Mouse (Mus musculus): ENCODE measurements at regions not wholly inside any gene's neighbourhood (a gene's known extent, or its start where the extent isn't known, plus 50 kb on each side); places are given as distances from the start of the nearest gene placed in this dataset.

DNA sequence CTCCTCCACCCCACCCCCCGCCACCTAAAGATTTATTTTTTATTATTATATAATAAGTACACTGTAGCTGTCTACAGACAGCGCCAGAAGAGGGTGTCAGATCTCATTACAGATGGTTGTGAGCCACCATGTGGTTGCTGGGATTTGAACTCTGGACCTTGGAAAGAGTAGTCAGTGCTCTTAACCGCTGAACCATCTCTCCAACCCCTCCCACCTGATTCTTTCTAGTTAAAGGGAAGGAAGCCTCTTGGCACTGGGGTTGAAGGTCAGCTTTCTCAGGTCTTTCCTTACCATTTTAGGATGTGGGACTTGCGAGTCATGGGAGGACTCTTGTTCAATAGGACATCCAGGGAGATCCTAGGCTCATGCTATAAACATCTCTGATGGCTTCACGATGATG lies 54.7 kb downstream of the Hes1 start:
- ATAC-seq, result no peak

DNA sequence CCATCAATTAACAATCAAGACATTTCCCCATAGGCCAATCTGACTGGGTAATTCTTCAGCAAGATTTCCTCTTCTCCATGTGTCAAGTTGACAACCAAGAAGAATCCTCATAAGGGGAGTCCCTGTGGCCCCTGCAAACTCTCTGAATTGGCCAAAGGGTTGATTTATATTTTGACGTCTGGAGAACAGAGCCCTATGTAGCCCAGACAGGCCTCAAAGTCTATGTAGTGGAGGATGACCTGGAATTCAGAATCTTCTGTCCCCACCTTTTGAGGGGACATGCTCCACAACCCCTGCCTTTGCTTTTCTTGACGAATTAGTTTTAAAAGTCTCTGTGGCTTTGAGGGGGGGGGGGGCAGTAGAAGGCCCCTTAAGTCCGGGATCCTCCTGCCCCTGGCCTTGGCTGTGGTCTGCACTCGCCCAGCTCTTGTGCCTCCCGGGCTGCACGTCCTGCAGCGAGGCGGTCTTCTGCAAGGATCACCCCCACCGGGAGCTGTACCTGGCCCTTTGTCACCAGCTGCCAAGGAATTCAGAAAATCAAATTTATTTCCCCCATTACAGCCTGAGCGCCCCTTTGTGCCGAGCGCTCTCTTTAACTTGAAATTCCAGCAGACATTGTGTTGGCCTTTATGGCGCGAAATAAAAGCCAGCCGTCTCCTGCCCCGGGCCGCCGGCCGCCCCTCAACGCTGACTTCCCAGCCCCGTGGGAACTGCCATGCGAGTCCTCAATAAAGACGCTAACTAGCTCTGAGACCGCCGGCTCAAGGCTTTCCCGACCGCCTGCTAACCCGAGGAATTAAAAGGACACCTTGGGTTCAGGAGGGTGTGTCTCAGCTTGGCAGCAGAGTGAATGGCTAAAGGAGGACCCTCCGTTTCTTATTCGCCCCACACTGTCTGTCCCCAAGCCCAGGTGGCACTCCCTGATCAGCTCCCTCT lies 56.4 kb downstream of the Hes1 start:
- ATAC-seq, result no peak

DNA sequence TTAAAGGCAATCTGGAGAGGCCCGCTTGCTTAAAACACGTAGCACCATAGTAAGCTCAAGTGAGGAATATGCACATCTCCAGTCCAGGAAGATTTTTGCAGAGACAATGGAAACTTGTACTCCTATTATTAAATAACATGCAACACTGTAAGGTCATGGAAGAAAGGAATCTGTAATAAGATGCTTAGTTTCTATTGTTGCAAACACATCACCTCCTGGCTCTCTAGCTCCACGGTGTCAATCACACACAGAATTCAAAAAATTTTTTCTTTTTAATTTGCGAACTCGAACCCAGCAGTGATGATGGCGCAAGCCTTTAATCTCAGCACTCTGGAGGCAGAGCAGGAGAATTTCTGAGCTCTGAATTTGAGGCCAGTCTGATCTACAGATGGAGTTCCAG lies 57.4 kb downstream of the Hes1 start:
- ATAC-seq, result no peak

DNA sequence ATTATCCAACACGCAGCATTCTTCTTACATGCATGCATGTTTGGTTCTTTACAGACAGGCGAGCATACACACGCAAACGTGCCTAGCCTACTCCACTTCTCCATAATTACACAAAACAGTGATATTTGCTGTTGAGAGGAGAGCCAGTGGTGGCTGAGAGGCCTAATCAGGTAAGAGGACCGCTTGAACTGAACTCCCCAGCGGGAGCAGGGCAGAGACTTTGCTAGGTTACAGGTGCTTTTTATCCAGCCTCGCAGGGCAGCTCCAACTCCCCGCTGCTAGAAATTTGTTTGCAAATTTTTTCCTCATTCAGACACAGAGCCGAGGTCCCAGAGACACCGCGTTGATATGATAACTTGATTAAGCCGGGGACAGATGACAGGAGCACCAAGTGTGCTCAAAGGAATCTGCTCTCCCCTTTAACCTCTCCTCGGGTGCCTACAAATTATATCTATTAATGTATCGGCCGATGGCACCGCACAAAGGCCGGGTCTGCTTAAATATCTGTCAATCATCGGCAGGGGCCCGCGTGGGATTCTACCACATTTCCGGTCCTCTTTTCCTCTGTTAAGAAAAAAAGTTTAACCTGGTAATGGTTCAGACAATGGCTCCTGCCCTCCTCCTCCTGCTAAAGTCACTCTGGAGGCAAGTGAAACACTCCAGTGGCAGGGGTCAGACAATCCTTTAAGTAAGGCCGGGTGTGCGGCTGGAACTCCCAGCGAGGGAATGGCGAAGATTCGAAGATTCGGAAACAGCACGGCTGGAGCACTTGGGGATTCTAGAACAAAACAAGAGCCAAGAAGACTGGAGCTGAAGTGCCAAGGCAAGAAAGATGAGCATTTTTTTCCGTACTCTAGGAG lies 58.3 kb downstream of the Hes1 start:
- ATAC-seq, result no peak

DNA sequence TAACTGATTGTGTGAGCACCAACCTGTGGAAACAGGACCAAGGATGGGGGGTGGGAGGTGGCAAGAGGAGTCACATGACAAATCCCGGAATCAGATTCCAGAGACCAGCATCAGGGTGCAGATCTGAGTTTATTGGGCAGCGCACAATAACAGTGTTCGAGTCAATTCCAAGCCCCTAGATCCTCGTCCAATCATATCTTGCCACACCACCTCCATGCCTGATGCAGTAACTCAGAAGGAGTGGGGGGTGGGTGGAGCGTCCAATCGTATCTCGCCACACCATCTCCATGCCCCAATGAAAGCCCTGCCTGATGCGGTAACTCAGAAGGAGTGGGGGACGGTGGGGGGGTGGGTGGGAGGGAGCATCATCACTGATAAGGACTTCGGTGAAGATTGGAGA lies 62.8 kb downstream of the Hes1 start:
- no peak for ATAC-seq

DNA sequence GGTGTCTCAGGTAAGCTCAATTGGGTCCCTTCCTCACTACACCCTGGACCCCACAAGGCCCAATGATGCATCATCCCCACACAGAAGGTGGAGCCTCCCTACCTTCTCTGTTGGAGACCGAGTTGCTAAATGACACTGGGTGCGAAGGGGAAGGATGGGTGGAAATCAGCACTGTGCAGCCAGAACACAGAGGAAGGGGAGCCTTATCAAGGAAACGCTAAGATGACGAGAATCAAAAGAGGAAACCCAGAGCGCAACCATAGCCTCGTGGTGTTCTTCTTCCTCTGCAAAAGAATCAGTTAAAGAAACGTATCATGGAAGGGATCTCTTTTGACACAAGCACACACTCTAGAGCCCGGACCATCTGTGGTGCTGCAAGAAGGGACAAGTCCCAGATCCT lies 64.6 kb downstream of the Hes1 start:
- no peak for ATAC-seq

DNA sequence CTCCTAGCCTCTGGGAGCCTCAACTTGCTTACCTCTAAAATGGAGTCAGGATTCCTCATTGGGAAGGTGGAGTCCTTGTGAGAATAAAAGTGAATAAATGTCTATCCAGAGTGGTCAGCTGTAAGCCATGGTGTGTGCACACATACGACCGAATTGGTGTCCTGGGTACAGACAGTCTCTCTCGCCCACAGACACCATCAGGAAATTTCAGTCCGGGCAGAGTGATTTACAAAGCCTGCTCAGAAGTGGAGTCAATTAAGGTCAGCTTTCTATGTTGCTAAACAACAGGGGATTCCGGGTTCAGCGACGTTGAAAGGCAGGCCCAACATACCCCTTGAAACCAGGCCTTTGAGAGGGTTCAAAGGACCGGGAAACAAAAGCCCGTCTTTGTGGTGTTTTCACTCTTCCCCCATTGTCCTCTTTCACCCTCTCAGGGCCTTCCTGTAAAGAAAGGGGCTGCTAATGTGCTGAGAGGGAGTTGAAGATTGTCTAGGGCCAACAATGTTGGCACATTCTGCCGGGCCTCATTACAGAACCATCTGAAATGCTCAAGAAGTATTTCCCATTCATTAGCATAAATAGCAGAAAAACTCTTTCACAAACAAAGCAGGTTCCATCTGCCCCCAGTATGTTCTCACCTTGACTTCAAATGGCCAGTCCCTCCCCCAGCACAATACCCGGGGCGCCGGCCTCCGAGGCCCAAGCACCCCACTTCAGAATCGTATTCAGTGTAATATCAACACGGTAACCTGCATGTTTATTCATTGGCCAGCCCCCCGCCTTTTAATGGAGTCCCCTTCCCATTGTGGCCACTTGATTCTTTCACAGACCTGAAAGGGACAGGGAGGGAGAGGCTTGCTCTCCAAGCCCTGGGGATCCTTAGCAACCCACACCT lies 65.3 kb downstream of the Hes1 start:
- no peak for ATAC-seq

DNA sequence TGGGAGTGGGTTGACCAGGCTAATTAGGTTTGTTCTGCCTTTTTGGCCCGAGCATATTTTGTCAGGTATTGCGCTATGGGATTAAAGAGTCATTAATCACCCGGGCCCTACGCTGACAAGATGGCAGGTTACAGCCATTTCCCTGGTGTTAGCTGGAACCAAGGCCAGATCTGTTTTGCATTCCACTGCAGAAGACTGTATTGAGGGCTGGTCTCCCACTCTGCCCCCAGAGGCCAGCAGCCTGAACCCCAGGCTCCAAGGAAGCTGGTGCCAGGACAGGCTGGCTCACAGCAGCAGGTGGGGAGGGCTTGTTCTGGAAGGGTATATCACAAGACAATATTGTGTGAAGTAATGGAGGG lies 65.9 kb downstream of the Hes1 start:
- no peak for ATAC-seq

DNA sequence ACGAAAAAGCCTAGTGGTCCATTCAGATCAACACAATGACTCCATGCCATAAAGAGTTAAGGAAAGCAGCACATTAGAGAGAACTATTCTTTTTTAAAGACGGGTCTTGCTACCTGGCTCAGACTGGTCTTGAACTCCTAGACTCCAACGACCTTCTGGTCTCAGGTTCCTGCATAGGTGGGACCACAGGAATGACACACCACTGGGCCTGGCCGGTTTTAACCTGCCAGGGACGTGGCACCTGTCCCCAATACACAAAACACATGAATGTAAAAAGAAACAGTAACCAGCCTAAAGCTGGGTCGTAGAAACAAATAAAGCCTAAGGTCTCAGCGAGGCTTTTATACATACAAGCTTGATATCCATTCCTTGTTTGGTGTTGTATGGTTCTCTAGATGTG lies 67.9 kb downstream of the Hes1 start:
- ATAC-seq, result no peak

DNA sequence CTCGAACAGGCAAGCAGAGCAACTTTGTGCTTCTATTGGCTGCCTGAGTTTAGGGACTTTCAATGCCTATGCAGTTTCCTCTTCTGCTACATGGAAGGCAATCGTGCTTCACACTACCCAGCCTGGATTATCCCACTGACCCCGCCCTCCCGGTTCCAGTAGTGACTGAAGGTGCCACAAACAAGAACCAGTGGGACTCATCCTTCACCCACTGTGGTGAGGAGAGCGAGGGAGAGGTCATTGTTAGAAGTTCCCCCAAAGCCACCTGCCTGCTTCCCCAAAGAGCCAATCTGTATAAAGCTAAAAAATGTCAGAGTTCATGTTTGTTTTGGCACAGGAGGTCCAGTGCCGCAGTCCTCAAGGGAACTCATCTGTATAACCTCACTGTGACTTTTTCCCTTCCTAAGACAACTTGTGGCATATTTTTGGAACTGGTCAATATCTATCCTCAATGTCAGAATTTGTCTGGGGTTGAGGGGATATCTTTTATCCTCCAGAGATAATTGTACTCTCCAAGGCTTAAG lies 70.5 kb downstream of the Hes1 start:
- ATAC-seq, result no peak

DNA sequence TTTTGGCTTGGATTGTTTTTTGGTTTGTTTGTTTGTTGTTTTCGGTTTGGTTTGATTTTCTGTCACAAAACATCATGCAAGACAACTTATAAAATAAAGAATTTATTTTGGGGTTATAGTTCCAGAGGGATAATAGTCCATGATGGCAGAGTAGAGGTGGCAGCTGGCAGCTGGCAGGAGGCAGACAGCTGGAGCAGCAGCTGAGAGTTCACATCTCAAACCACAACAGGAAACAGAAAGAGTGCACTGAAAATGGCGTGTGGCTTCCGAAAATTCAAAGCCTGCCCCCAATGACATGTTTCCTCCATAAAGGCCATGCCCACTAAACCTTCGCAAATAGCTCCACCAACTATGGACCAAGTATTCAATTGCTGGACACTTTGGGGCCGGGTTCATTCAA lies 72.7 kb downstream of the Hes1 start:
- ATAC-seq, result no peak

DNA sequence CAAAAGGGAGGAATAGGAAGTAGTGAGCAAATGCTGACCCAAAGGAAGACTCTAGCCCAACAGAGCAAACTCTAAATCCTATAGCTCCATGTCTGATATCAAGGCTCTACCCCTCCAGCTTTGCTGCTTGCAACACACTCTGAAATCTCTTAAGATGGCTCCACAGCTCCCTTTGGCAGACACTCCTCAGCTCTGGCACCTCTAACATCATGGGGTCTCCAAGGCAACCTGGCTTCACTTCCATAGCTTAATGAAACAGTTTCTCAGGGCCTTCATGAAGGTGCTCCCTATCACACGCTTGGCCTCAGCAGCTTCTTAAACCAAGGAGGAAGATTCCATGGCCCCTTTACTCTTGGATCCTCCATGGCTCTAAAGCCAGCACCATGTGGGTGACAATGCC lies 73.6 kb downstream of the Hes1 start:
- ATAC-seq, result no peak

DNA sequence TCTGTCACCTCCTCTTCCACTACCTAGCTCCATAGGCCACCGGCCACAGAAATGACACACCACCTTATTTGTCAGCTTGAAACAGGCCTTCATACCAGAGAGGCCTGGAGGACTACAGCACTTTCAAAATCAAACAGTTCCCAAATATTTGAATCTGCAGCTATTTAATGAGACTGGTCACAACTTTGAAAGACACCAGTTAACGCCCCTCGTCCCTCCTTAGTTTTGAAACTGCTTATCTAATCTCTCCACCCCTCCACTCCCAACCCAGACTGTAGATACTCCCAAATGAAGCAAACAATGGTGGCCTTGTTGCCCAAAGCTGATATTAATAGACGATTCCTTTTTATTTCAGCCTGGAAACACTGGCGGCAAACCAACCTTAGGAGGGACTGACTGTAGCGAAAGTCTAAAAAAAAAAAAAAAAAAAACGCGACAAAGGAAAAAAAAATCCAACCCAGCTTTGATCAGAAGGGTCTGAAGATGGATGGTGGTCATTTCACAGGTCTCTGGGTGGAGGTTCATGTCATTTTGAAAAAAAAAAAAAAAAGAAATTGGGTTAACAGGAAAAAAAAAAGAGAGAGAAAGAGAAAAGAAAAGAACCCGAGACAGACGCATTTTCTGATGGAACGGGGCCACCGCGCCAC lies 80.8 kb downstream of the Hes1 start:
- ATAC-seq, result no peak

DNA sequence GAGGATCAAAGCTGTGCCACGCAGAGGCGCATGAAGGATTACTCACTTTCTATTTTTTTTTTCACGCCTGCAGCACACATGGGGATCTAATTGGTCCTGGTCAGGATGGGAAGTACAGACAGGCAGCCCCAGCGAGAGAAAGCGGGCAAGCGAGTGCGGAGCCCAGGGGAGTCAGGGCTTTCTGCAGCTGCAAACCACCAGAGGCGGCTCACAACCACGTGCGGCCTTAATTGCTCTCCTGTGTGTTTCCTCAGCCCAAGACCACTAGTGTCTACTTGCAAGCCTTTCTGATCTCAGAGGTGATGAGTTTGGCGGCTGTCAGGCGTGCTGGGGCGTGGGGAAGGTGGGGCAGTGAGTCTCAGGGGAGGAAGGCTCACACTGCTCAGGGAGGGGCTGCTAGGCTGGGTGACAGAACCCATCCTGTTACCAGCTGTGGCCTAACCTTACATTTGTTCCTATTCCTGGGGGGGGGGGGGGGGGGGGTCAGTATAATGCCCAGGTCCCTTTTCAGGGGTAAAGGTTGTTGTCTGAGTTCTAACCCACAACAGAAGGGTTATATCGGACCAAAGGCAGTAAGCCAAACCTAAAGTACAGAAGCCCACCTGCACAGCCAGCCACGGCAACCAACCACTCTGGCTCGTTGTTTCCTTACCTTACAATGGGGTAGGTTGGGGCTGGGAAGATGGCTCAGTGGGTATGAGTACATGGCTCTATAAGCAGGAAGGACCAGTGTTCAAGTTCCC lies 81.5 kb downstream of the Hes1 start:
- no peak for ATAC-seq

DNA sequence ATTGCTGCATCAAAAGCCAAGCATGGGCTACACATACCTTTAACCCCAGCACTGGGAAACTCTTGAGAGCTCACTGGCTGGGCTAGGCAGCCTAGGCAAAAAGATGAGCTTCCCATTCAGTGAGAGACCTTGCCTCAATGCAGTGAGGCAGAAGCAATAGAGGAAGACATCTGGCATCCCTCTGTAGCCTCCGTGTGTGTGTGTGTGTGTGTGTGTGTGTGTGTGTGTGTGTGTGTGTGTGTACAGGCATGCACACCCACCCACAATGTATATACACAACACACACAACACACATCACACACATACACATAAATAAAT lies 82.0 kb downstream of the Hes1 start:
- ATAC-seq, result no peak

DNA sequence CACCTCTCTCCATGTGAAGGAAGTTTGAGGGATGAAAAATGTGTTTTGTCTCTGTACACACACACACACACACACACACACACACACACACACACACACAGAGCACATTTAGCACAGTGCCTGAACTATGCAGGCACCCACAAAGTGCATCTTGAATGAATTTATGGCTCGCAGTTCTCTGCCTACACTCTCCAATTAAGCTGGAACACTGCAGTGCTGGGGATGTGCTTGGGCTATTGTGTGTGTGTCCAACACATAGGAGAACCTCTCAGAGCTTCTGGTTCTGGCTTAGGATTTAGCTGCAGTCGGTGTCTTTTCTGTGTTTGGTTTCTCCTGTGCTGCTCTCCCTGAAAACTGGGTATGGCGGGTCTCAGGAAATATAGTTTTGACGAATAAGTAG lies 83.1 kb downstream of the Hes1 start:
- no peak for ATAC-seq

DNA sequence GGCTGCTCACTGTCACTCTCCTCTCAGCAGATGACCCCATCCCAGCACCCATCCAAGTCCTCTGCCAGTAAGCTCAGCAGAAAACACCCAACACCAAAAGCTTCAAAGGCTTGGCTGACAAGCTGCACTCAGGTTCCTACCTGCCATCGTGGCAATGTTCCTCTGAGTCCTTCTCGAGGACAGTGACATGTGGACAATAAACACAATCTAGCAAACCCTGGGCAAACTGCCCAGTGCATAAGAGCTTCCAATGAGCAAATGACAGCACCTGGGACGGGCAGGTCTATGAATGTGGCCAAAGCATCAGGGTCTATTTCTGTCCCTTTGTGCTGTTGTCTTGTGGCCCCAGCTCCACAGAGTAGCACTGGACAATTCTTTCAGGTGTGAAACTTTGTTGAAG lies 86.9 kb downstream of the Hes1 start:
- ATAC-seq, result no peak

DNA sequence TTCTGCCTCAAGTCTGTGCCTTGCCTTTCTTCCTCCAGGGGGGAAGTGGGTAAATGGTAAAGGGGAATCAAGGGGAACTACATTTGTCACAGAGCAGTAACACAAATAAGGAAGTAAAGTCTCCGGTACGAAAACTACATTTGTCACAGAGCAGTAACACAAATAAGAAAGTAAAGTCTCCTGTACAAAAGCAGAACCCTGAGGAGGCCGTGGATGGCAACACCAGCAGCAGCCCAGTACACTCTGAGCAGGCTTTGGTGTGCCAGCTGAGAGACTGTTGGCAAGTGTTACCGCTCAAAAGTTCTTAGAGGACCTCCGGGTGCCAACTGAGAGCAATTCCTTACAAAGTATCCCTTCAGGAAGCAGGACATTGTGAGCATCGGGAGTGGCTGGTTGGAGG lies 90.9 kb downstream of the Hes1 start:
- ATAC-seq, result no peak

DNA sequence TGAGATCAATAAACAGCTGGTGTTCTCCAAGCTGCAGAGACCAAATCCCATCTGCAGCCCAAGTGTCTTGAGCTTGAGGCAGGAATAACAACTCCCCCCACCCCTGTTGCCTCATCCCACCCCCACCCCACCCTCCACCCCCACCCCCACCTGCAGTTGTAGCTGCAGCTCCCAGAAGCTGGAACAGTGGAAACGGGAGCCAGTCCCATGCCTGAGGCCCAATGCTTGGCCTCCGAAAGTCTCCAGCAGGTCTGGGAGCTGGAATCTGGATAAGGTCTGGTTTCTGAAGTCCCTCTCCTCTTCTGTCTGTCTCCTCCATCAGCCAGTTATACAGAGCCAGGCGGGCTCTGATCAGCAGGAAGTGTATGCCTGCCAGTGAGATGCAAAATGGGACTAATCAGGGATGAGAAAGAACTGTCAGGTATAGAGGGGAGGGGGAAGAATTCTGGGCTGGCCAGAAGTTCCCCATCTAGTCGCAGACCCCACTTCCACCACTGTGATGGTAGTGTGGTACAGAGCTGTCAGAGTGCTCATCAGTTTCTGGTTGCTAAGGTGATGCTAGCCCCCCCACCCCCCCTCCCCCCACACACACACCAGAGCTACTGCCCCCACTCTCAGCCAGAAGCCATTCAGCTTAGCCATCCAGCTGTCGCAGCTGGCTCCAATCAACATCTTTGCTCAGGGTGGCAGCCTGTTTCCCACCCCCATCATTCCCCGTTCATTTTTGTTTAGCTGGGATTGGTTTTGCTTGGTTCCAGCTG lies 91.5 kb downstream of the Hes1 start:
- no peak for ATAC-seq

DNA sequence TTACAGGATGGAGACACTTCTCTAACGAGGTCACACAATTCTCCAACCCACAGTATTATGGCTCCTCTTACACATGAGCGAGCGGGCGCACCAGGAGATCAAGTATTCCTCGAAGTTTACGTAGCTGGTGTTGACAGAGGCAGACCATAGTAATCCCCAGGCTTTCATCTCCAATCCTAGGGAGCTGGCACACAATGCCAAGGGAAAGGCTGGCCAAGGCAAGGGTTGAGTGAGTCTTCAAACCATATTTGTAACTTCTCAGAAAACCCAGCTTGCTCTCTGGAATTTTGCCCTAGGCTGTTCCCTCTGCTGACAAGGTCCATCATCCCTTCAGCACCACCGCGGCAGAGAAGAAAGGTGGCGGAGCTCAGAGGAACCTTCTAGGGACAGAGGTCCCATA lies 94.0 kb downstream of the Hes1 start:
- ATAC-seq, result no peak

DNA sequence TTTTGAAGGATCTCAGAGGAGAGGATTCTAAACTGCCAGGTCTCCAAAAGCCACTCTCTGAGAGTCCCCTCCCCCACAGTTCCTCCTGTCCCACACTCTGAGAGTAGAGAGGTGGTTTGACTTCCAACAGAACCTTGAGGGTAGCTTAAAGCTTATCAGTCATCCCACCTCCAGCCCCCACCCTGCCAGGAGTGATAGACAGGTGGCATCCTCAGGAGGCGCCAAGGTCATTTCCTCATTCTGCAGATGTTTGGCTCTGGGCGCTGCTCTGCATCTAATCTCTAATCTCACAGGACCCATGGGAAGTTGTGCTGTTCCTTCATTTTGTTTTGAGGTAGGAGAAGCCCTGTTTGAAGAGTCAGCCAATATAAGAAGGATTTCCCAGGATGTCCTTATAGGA lies 96.2 kb downstream of the Hes1 start:
- no peak for ATAC-seq

Data from inflammation-experienced regulatory T-cells, adult 6 months (primary cell).